Mouse (Mus musculus) gastrocnemius, adult 8-10 months (tissue): ENCODE data around the gene Phlpp1. TPM values are rescaled to one million over a fixed set of nuclear protein-coding genes. Genes with fewer than 3 reads are reported as not detected.
A peak's percentile ranks its signal among the peaks of the same experiment; 100 is the strongest.

ENCODE experiments used
- DNase-seq, 2 experiments: peaks; one replicate each; pipeline ENCODE4 v3.0.0; 2022; ENCODE audit warnings: low spot score in 2 of 2
- total RNA-seq, 4 experiments: library from RNA; stranded (reverse); gene quantifications; 2 replicates each; pipeline ENCODE4 v1.2.4; 2022

Gene Phlpp1
- 1 to 10 TPM; 7.0 to 8.1 (median 7.5) TPM for total RNA-seq

- peak; percentile 100 for DNase-seq
These were observed at the start of gene Phlpp1 for GRCm38 (mm10) chr1:106171241-106172220. Gene Phlpp1 (plus strand): TSS chr1:106171752.

GRCm38 (mm10) chr1:106126601-106127000 is 45.0 kb upstream of the Phlpp1 start:
- DNase-seq = no peak

DNA sequence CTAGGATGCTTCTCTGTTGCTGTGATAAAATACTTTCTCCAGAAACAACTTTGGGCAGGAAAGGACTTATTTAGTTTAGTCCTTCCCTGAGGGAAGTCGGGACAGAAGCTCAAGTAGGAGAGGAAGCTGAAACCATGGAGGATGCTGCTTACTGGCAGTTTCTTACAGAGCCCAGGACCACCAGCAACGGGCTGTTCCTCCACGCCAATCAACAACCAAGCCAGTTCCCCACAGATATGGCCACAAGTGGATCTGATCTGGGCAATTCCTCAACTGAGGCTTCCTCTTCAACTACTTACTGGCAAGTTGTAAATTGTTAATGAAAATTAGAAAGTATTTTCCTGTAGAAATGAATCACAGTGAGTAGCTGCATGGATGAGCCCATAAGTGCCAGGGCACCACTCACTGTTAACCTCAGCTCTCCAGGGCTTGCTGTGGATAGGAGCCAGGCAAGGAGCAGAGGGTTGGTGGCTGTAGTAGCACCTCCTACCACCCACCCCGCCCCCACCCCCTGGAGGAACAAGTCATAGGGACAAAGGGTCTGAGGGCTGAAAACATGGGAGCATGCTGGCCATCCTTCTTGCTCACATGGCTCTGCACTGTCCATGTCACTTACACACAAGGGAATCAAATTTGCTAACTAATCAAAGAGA is 39.7 kb upstream of the Phlpp1 start:
- DNase-seq = no peak

DNA sequence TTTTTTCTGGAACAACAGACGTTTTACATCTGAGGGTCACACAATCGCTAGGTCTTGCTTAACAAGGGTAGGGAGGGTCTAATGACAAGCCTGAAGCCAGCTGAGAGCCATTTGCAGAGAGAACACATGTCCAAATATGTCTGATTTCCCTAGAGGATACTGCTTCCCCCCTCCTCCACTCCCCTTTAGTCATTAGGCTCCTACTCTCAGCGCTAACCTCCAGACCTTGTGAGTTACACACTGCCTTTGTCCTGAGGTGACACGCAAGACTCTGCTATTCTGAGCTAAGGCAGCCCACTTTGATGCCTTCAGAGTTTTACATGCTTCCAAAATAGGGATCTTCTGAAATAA is 39.2 kb upstream of the Phlpp1 start:
- DNase-seq = no peak

- DNase-seq = no peak
These were observed 32.9 kb upstream of the Phlpp1 start for GRCm38 (mm10) chr1:106138691-106139090.

DNA sequence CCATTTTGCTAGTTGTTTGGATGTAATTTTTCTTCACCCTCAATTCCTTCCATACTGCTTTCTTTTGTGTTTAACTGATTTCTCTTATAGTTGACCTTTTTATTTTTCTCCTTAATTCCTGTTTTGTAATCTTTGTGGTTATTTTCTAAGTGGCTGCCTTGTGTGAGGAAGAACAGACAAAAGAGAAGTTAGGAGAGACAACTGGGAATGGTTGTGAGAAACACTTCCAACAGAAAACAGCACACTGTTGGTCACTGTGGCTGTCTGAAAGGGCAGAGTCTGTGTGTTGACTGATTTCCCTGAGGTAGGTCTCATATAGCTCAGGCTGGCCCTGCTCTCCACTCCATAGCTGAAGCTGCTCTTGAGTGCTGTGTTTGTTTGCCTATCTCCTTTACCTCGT is 32.4 kb upstream of the Phlpp1 start:
- no peak for DNase-seq

DNA sequence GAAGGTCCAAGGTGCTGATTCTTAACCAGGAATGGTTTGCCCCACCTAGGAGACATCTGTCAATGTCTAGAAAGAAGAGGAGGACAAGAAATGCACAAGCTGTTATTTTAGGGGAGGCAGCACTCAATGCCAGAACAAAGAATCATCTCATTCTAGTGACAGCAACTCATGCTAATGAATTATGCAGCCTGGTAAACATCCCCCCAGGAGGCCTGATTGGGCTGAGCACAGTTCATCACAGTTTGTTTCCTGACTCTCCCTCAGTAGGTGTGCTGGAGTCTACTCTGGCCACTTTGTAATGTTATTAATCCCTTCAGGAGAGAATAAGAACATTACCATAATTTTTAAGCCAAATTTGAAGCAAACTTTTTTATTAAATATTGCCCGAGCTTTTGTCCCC is 29.5 kb upstream of the Phlpp1 start:
- no peak for DNase-seq

DNA sequence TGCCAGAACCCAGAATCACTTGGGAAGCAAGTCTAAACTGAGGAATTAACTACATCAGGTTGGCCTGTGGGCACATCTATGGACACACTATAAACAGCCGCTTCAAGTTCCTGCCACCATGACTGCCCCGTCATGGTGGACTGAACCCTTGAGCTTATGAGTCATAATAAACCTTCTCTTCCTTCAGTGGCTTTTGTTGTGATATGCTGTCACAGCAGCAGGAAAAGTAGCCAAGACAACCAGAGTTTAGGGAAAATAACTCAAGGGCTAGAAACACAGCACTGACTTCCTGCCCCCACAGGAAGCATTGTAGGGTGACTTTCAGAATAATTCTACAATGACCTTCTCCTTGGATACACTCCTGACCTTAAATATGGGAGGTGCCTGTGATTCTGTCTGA is 27.0 kb upstream of the Phlpp1 start:
- DNase-seq = no peak

DNA sequence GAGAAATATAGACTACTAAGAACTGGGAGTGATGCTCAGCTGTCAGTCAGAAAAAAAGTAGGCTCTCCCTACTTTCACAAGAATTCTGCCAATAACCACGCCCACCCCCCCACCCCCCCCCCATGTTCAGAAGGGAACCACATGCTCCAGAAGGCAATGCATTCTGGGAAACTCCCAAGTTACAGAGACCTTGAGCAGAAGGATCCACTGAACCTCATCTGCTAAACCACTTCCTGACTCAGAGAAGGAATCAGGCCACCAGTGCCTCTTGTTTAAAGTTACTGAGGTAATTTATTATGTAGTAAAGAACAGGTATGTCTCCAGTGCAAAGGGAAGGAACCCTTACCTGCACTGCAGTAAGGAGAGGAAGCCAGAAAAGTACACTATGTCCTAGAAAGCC is 26.5 kb upstream of the Phlpp1 start:
- DNase-seq = no peak

DNA sequence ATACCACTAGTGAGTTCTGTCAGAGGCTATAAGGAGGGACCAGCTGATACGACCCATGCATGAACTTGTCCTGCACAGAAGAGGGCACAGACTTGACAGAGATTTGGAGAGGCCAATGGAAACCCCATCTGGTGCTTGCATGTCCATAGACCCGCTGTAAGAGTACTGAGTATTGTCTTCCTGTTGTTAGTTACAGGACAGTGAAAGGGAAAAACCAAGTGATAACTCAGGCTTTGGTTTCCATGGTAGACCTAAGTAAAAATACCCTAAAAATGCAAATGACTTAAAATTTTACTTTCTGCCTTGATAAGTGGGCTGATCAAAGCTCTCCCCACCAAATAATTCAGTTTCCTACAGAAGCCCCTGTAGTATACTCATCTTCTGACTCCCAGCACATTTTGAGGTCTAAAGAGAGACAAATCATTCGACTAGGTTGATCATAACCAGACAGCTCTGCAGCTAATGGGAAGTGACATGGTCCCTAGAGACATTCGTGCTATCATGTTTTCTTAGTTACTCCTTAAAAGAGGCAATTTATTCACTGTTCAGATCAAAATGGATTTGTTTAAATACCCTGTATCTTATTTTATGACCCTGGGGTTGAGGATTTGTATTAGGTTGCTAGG is 25.9 kb upstream of the Phlpp1 start:
- DNase-seq = no peak

DNA sequence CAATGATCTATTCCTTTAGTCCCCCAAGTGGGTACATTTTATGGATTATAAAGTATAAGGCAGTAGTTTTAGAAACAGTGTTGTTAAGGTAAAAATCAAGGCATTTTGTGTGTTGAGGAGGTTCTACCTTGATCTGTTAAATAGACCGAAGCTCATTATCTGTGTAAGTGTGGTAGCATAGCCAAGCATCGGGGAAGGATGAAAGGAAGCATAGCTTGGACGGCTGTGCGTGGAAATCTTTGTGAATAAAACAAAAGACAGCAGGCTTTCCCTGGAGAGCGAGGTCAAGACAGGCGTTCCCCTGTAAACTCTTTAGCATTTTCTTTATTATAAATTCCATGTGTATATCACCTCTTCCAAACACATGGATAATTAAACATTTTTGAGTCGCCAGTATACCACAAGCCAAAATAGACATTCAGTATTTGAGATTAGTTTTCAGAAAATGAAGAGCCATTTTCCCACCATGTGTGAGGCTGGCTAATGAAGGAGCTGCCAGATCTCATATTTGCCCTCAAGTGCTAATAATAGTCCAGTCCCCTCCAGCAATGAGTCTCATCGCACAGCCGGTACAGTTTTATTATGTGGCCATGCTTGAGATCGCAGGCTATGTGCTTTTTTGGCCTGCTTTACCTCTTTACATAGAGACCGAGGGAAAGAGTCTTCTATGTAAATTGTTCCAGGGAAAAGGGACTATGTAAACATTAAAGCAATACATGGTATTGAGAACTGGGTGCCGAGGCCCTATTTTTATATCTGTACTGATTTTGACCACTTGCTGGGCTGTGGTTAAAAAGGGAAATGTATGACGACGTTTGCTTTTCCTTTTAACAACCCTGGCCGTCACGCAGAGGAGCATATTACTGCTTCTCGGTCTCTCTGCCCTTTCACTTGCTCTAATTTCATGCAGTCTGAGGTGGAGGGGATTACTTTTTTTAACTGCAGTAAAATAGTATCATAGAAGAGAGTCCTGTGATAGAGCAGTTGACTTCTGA is 22.9 kb upstream of the Phlpp1 start:
- DNase-seq = no peak

- DNase-seq = no peak
These were observed 19.7 kb upstream of the Phlpp1 start for GRCm38 (mm10) chr1:106151846-106152245.

DNA sequence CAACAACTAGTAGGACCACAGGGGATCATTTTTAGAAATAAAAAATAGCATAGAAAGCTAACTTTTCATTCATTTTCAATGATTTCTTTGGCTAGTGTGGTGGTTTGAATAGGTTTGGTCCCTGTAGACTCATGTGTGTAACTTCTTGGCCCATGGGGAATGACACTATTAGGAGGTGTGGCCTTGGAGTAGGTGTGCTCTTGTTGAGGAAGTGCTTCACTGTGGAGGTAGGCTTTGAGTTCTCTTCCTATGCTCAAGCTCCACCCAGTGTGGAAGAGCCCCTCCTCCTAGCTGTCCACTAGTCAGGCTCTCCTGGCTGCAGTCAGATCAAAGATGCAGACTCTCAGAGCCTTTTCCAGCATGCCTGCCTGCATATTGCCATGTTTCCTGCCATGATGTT is 18.8 kb upstream of the Phlpp1 start:
- DNase-seq = no peak

- no peak for DNase-seq
These were observed 17.0 kb upstream of the Phlpp1 start for GRCm38 (mm10) chr1:106154590-106154989.

GRCm38 (mm10) chr1:106155087-106155567 is 16.4 kb upstream of the Phlpp1 start:
- no peak for DNase-seq

GRCm38 (mm10) chr1:106155702-106156101 is 15.8 kb upstream of the Phlpp1 start:
- DNase-seq = no peak

DNA sequence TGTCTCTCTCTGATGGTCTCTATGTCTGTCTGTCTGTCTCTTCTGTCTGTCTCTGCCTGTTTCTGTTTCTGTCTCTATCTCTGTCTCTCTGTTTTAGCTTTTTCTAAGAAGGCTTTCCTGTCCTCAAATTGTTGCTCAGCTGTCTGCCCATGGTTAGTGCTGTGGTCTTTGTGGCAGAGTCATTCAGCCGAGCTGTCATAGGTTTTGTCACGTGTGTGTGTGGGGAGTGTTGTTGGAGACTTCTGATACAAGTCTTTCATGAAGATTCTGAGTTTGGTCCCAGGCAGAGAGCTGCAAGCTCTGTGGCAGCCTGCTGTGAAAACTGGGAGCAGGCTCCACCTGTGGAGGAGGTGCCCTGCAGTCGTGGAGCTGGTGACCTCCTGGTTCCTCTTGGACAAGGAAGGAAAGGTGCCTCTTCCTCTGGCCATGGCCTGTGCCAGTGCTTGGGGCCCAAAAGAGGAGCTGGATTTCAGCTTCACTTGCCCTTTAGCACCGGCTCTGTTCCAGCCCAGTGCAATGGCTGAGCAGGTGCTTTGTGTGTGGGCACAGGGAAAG is 13.5 kb upstream of the Phlpp1 start:
- DNase-seq = no peak

- DNase-seq = no peak
These were observed 11.9 kb upstream of the Phlpp1 start for GRCm38 (mm10) chr1:106159667-106160066.

- no peak for DNase-seq
These were observed 10.6 kb upstream of the Phlpp1 start for GRCm38 (mm10) chr1:106160916-106161315.

- DNase-seq = no peak
These were observed 9.0 kb upstream of the Phlpp1 start for GRCm38 (mm10) chr1:106162581-106162980.

DNA sequence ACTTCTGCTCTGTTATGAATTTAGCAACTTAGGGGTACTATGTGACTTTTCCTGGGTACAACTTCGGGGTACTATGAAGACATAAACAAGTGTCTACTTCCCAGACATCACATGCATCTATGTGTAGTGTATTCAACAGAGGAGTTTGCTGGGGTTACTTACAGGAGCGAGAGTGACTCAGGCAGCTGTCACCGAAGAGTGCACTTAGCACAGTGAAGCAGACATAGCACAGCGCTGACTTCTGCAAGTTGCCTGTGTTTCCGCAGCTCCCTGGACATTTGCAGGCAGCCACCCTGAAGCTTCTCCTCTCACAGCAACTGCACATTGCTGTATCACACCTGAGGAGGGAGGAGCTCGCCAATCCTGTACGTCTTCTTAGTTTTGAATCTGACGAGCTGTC is 8.2 kb upstream of the Phlpp1 start:
- no peak for DNase-seq
